Mouse (Mus musculus) heart, postnatal 25 days (tissue): ENCODE measurements at regions not wholly inside any gene's neighbourhood (a gene's known extent, or its start where the extent isn't known, plus 50 kb on each side); places are given as distances from the start of the nearest gene placed in this dataset.
A peak's percentile ranks its signal among the peaks of the same experiment; 100 is the strongest.

ENCODE experiments used
- DNase-seq: peaks from one replicate; pipeline ENCODE4 v3.0.0; 2022; ENCODE audit warnings: low spot score
- intact Hi-C: fragments of 180-260 bp; cut with DNase I; formaldehyde crosslinking; loops from one replicate; pipeline ENCODE4 v1.15.1; 2025

- no peak for DNase-seq
- intact Hi-C loops = no loop called here
These were observed 171.7 kb upstream of the Ghitm start for GRCm38 (mm10) chr14:37306622-37307274.

GRCm38 (mm10) chr14:37298631-37299030, 163.6 kb upstream of the Ghitm start:
- intact Hi-C loops = no loop called here
- no peak for DNase-seq

GRCm38 (mm10) chr14:37296531-37296930, 161.5 kb upstream of the Ghitm start:
- intact Hi-C loops = no loop called here
- no peak for DNase-seq

- no peak for DNase-seq
- intact Hi-C loops = no loop called here
These were observed 157.2 kb upstream of the Ghitm start for GRCm38 (mm10) chr14:37292084-37292860.

- no peak for DNase-seq
- intact Hi-C loops = no loop called here
These were observed 149.3 kb upstream of the Ghitm start for GRCm38 (mm10) chr14:37284391-37284790.

GRCm38 (mm10) chr14:37279356-37279755, 144.3 kb upstream of the Ghitm start:
- DNase-seq = no peak
- intact Hi-C loops = no loop called here

GRCm38 (mm10) chr14:37276728-37277695, 141.9 kb upstream of the Ghitm start:
- intact Hi-C loops = no loop called here
- no peak for DNase-seq

- intact Hi-C loops = no loop called here
- DNase-seq = no peak
These were observed 137.0 kb upstream of the Ghitm start for GRCm38 (mm10) chr14:37272063-37272462.

- intact Hi-C loops = no loop called here
- no peak for DNase-seq
These were observed 136.2 kb upstream of the Ghitm start for GRCm38 (mm10) chr14:37271015-37271933.

GRCm38 (mm10) chr14:37269920-37270319, 134.8 kb upstream of the Ghitm start:
- no peak for DNase-seq
- intact Hi-C loops = no loop called here

- intact Hi-C loops = no loop called here
These were observed 103.6 kb upstream of the Ghitm start for GRCm38 (mm10) chr14:37238632-37239032.

GRCm38 (mm10) chr14:37237191-37237590, 102.1 kb upstream of the Ghitm start:
- intact Hi-C loops = no loop called here
- no peak for DNase-seq

More at GRCm38 (mm10) chr14:37238632-37239032, 103.6 kb upstream of the Ghitm start:
- DNase-seq = peak; percentile 3

- no peak for DNase-seq
- intact Hi-C loops = no loop called here
These were observed 73.2 kb upstream of the Ghitm start for GRCm38 (mm10) chr14:37208256-37208655.

- no peak for DNase-seq
- intact Hi-C loops = no loop called here
These were observed 54.7 kb upstream of the Ghitm start for GRCm38 (mm10) chr14:37189795-37190194.
